Mouse (Mus musculus) MEL (cell line): ENCODE measurements around the gene Olfr1375. TPM values are rescaled to one million over a fixed set of nuclear protein-coding genes. Genes with fewer than 3 reads are reported as not detected.
"Not testable (repeated sequence)": the region's sequence is repeated elsewhere in the genome, so short reads cannot be mapped to it uniquely, and the experiment has no call there.

ENCODE experiments used
- DNase-seq: peaks from one replicate; pipeline ENCODE4 v3.0.0; 2011; ENCODE audit warnings: low read depth, low spot score
- H3K27ac ChIP-seq: 2 replicates; pipeline ENCODE4 v1.5.1; 2012; ENCODE audit warnings: low read depth, mild to moderate bottlenecking, control low read depth, low read length, moderate library complexity; ENCODE audit not compliant: control insufficient read depth
- H3K27me3 ChIP-seq, 2 experiments: fragments of 150-350 bp in 1 of 2; sonication (generic) in 1 of 2; 2 replicates each; pipeline ENCODE4 v1.6.1; 2012; ENCODE audit warnings: low read length in 2 of 2, mild to moderate bottlenecking in 2 of 2, improper control_type of control experiment in 1 of 2, moderate library complexity in 1 of 2; ENCODE audit not compliant: insufficient read depth in 2 of 2, control insufficient read depth in 1 of 2
- H3K36me3 ChIP-seq, 2 experiments: 2 replicates each; pipeline ENCODE4 v1.6.1; 2012 to 2014; ENCODE audit warnings: low read length in 2 of 2, improper control_type of control experiment in 1 of 2, inconsistent platforms in 1 of 2, mild to moderate bottlenecking in 1 of 2; ENCODE audit not compliant: insufficient read depth in 2 of 2, control insufficient read depth in 1 of 2
- H3K4me1 ChIP-seq, 2 experiments: fragments of 150-350 bp in 1 of 2; sonication (generic) in 1 of 2; 2 replicates each; pipeline ENCODE4 v1.6.1; 2012; ENCODE audit warnings: low read length in 2 of 2, improper control_type of control experiment in 1 of 2, mild to moderate bottlenecking in 1 of 2; ENCODE audit not compliant: insufficient read depth in 2 of 2, control insufficient read depth in 1 of 2
- H3K4me3 ChIP-seq, 2 experiments: fragments of 150-350 bp in 1 of 2; sonication (generic) in 1 of 2; 2 replicates each; pipeline ENCODE4 v1.5.1; 2012; ENCODE audit warnings: low read depth in 2 of 2, low read length in 2 of 2, mild to moderate bottlenecking in 2 of 2, moderate library complexity in 2 of 2, control low read depth in 1 of 2, improper control_type of control experiment in 1 of 2; ENCODE audit not compliant: control insufficient read depth in 1 of 2, insufficient read depth in 1 of 2
- H3K79me2 ChIP-seq: 2 replicates; pipeline ENCODE4 v1.6.1; 2012; ENCODE audit warnings: mild to moderate bottlenecking, low read length, moderate library complexity; ENCODE audit not compliant: control insufficient read depth, poor library complexity, insufficient read depth
- H3K9ac ChIP-seq: 2 replicates; pipeline ENCODE4 v1.6.1; 2012; ENCODE audit warnings: low read depth, mild to moderate bottlenecking, control low read depth, low read length, moderate library complexity; ENCODE audit not compliant: control insufficient read depth, poor library complexity, severe bottlenecking
- H3K9me3 ChIP-seq: fragments of 150-350 bp; sonication (generic); replicated peaks from 2 replicates; pipeline ENCODE4 v1.6.1; 2012; ENCODE audit warnings: mild to moderate bottlenecking, low read length, improper control_type of control experiment, moderate library complexity; ENCODE audit not compliant: insufficient read depth
- ELF1 ChIP-seq: IDR thresholded peaks from 2 replicates; pipeline ENCODE4 v1.6.1; 2014; ENCODE audit warnings: low read depth, mild to moderate bottlenecking, inconsistent platforms, low read length, improper control_type of control experiment, moderate library complexity
- HCFC1 ChIP-seq: IDR thresholded peaks from 2 replicates; pipeline ENCODE4 v1.6.1; 2012; ENCODE audit warnings: low read depth, mild to moderate bottlenecking, inconsistent platforms, low read length, improper control_type of control experiment, moderate library complexity
- JUND ChIP-seq: IDR thresholded peaks from 2 replicates; pipeline ENCODE4 v1.6.1; 2011; ENCODE audit warnings: low read depth, mild to moderate bottlenecking, improper control_type of control experiment, low read length
- MYB ChIP-seq: IDR thresholded peaks from 2 replicates; pipeline ENCODE4 v1.6.1; 2011; ENCODE audit warnings: mild to moderate bottlenecking, low read depth, low read length, improper control_type of control experiment
- POLR2AphosphoS5 ChIP-seq: IDR thresholded peaks from 2 replicates; pipeline ENCODE4 v1.6.1; 2012; ENCODE audit warnings: low read depth, borderline replicate concordance, mild to moderate bottlenecking, inconsistent platforms, low read length, moderate library complexity, mixed read lengths
- RAD21 ChIP-seq: IDR thresholded peaks from 2 replicates; pipeline ENCODE4 v1.6.1; 2011; ENCODE audit warnings: mild to moderate bottlenecking, low read depth, low read length, improper control_type of control experiment
- RCOR1 ChIP-seq: IDR thresholded peaks from 2 replicates; pipeline ENCODE4 v1.6.1; 2012; ENCODE audit warnings: low read depth, mild to moderate bottlenecking, inconsistent platforms, low read length, improper control_type of control experiment
- USF1 ChIP-seq: IDR thresholded peaks from 2 replicates; pipeline ENCODE4 v1.6.1; 2014; ENCODE audit warnings: low read depth, mild to moderate bottlenecking, inconsistent platforms, low read length, improper control_type of control experiment, moderate library complexity
- USF2 ChIP-seq, 2 experiments: IDR thresholded peaks; 2 replicates each; pipeline ENCODE4 v1.6.1; 2011 to 2012; ENCODE audit warnings: improper control_type of control experiment in 2 of 2, low read length in 2 of 2, borderline replicate concordance in 1 of 2, inconsistent platforms in 1 of 2, low read depth in 1 of 2, mild to moderate bottlenecking in 1 of 2; ENCODE audit not compliant: insufficient read depth in 1 of 2
- polyA plus RNA-seq, 2 experiments: library from polyadenylated mRNA; stranded (reverse) in 1 of 2; unstranded in 1 of 2; fragments of >175 nt in 1 of 2; fragments of >200 nt in 1 of 2; gene quantifications; 2 replicates each; pipeline versions ENCODE4 v1.2.1 to v1.2.4; 2012; ENCODE audit warnings: low replicate concordance in 2 of 2, low read depth in 1 of 2; ENCODE audit not compliant: insufficient read length in 2 of 2, insufficient read depth in 1 of 2, missing spikeins in 1 of 2
- total RNA-seq: library from RNA; depleted of rRNA; stranded (reverse); fragments of 300-350 nt; gene quantifications from 2 replicates; pipeline ENCODE4 v1.2.3, GENCODE M21; 2012; rRNA removed

The Olfr1375 gene
- total RNA-seq = not detected in 2 replicates
- not detected for polyA plus RNA-seq

GRCm38 (mm10) chr11:51047809-51048208, at the start of gene Olfr1375:
TSS of gene Olfr1375 (plus strand) at chr11:51048109.
- H3K27me3 ChIP-seq, H3K9me3 ChIP-seq, H3K79me2 ChIP-seq, H3K27ac ChIP-seq, H3K4me1 ChIP-seq, H3K36me3 ChIP-seq, H3K9ac ChIP-seq, DNase-seq, H3K4me3 ChIP-seq: not testable (repeated sequence)

DNA sequence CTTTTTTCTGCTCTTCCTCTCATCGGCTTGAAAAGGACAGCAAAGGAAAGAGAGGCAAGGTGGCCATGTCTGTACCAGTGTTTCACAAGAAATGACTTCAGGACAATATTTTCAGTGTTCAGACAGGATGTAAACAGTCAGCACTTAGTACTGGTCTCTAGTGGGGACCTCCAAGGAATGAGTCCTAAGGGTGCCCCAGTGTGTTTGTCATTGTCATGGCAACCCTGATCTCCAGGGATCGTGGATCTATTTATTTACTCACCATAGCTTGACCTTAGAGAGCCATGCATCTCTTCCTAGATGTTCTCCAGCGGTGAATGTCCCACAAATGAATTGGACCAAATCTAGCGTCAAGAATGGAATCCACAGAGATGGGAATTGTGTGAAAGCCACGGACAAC, 44.6 kb upstream of the Olfr1375 start, which contains the start of gene Olfr51:
Olfr51 (plus strand) TSS at position 301 of the 400 bp plus-strand sequence.
- Histone ChIP-seq H3K36me3 (no peaks in the 10 kb centered on the region), H3K4me3 (no peak within 1 kb of the TSS), H3K27me3 (no peaks in the 10 kb centered on the region), H3K9me3 (no peaks in the 10 kb centered on the region), H3K27ac (no peak within 1 kb of the TSS), H3K79me2 (no peaks in the 10 kb centered on the region), H3K9ac (no peak within 1 kb of the TSS), H3K4me1 (no peaks in the 10 kb centered on the region)
- TF ChIP-seq RCOR1 (no peak), RAD21 (no peak), MYB (no peak), ELF1 (no peak), USF1 (no peak), POLR2AphosphoS5 (no peak), JUND (no peak)
- DNase-seq = no peak

DNA sequence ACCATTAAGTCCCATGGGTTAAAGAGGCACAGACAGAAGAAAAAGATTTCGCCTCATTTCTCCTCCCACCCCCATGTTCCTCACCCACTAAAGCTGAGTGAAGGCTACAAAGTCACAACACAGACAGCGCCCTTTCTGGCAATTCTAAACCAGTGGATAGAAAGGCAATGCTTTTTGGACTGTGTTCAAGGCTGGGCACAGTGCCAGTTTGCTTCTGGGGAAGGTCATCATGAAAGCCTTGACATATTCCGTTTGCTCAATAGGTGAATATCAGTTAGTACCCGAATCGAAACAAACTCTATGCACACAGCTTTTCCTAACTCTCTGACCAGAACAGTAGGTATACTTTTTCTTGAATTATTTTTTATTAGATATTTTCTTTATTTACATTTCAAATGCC, 36.1 kb upstream of the Olfr1375 start:
- no peak for DNase-seq
- no peaks in the 10 kb centered on the region for H3K36me3 ChIP-seq
- no peak overlapping the region for H3K9ac ChIP-seq
- no peaks in the 10 kb centered on the region for H3K79me2 ChIP-seq
- TF ChIP-seq USF2 (IDR thresholded peaks at IDR 0.05; ENCODE audit: borderline replicate concordance in 1 of 2, insufficient read depth in 1 of 2, low read depth in 1 of 2, low read length in 2 of 2) (no peak), ELF1 (no peak), HCFC1 (no peak)
- H3K27me3 ChIP-seq = no peaks in the 10 kb centered on the region
- no peaks in the 10 kb centered on the region for H3K4me1 ChIP-seq
- no peaks in the 10 kb centered on the region for H3K9me3 ChIP-seq
- no peak overlapping the region for H3K27ac ChIP-seq
- H3K4me3 ChIP-seq = no peak overlapping the region
